8 mouse cellular contexts compared by ENCODE assay signal in genomic region chr9:120935634-120935922, GRCm38 (mm10). TPM values are rescaled to one million over a fixed set of nuclear protein-coding genes. Genes with fewer than 3 reads are reported as not detected.
A peak's percentile ranks its signal among the peaks of the same experiment; 100 is the strongest.
DNase-seq lines count a peak whose midpoint lies in the region; ATAC-seq and TF ChIP-seq lines count a peak whose summit lies in the region.

No protein-coding gene starts in this region.

- peak overlapping the region; percentile 89 for H3K4me2 ChIP-seq in embryonic facial prominence, embryonic 11.5 days (ENCODE audit: low read depth, low read length)
- H3K4me2 ChIP-seq in limb, embryonic 11.5 days (ENCODE audit: low read depth, severe bottlenecking), result peak overlapping the region; percentile 79
- H3K4me2 ChIP-seq in neural tube, embryonic 13.5 days, result peak overlapping the region; percentile 97

- H3K4me3 ChIP-seq in layer of hippocampus, adult 2 months, result peak overlapping the region; percentile 88
- peak overlapping the region; percentile 72 for H3K4me3 ChIP-seq in embryonic facial prominence, embryonic 11.5 days (ENCODE audit: low read depth, low read length)
- H3K4me3 ChIP-seq in limb, embryonic 11.5 days (ENCODE audit: low read depth, low read length), result peak overlapping the region; percentile 94
- peak overlapping the region; percentile 94 for H3K4me3 ChIP-seq in neural tube, embryonic 13.5 days

- 0 out of 2 replicates have a peak, but pooled peaks cover 2% of the 10 kb centered on the region for H3K4me1 ChIP-seq in embryonic facial prominence, embryonic 11.5 days (ENCODE audit: control insufficient read depth, insufficient read depth, low read length)
- peaks cover 15% of the 10 kb centered on the region for H3K4me1 ChIP-seq in limb, embryonic 11.5 days (ENCODE audit: control insufficient read depth, insufficient read depth, low read length)
- peaks cover 66% of the 10 kb centered on the region for H3K4me1 ChIP-seq in neural tube, embryonic 13.5 days (replicated peaks)

- peak overlapping the region; percentile 86; the same call in 1 of the 2 replicates for H3K27ac ChIP-seq in layer of hippocampus, adult 2 months
- H3K27ac ChIP-seq in embryonic facial prominence, embryonic 11.5 days (replicated peaks; ENCODE audit: low read depth, low read length), result no peak overlapping the region
- no peak overlapping the region for H3K27ac ChIP-seq in limb, embryonic 11.5 days (replicated peaks; ENCODE audit: low read depth, low read length)
- 0 out of 2 replicates have a peak overlapping the region, but pooled peaks have one; percentile 95 for H3K27ac ChIP-seq in neural tube, embryonic 13.5 days (replicated peaks)

- H3K9ac ChIP-seq in embryonic facial prominence, embryonic 11.5 days (replicated peaks; ENCODE audit: low read length), result peak overlapping the region; percentile 94; the same call in 1 of the 2 replicates
- peak overlapping the region; percentile 9 for H3K9ac ChIP-seq in limb, embryonic 11.5 days (ENCODE audit: low read length)
- peak overlapping the region; percentile 93 for H3K9ac ChIP-seq in neural tube, embryonic 13.5 days

- ATAC-seq in embryonic facial prominence, embryonic 11.5 days (replicated peaks; ENCODE audit: insufficient number of reproducible peaks, low FRiP score, low TSS enrichment, low read depth), result no peak
- no peak for ATAC-seq in limb, embryonic 11.5 days (ENCODE audit: insufficient number of reproducible peaks, low FRiP score, low TSS enrichment, low read depth)
- ATAC-seq in neural tube, embryonic 13.5 days (ENCODE audit: low read depth), result no peak
- ATAC-seq in activated CD4-positive, CD25-positive, alpha-beta regulatory T cell, adult 4 months, result no peak

- no peaks in the 10 kb centered on the region for H3K36me3 ChIP-seq in embryonic facial prominence, embryonic 11.5 days (replicated peaks; ENCODE audit: control insufficient read depth, insufficient read depth, low read depth, low read length)
- no peaks in the 10 kb centered on the region; the same call in 1 of the 2 replicates for H3K36me3 ChIP-seq in limb, embryonic 11.5 days (ENCODE audit: control insufficient read depth, insufficient read depth, low read length)
- H3K36me3 ChIP-seq in neural tube, embryonic 13.5 days, result no peaks in the 10 kb centered on the region

- H3K9me3 ChIP-seq in embryonic facial prominence, embryonic 11.5 days (replicated peaks; ENCODE audit: control insufficient read depth, low read length), result no peaks in the 10 kb centered on the region
- H3K9me3 ChIP-seq in limb, embryonic 11.5 days (ENCODE audit: control insufficient read depth, low read length), result no peaks in the 10 kb centered on the region
- H3K9me3 ChIP-seq in neural tube, embryonic 13.5 days, result no peaks in the 10 kb centered on the region

- TF ChIP-seq CTCF in layer of hippocampus, adult 2 months (conservative IDR thresholded peaks at IDR 0.05), result no peak

- H3K27me3 ChIP-seq in embryonic facial prominence, embryonic 11.5 days (ENCODE audit: control insufficient read depth, insufficient read depth, low read length), result no peaks in the 10 kb centered on the region
- no peaks in the 10 kb centered on the region for H3K27me3 ChIP-seq in limb, embryonic 11.5 days (ENCODE audit: control insufficient read depth, insufficient read depth, low read length)
- no peaks in the 10 kb centered on the region for H3K27me3 ChIP-seq in neural tube, embryonic 13.5 days

- WGBS in embryonic facial prominence, embryonic 11.5 days, result 20% methylated on average over 4 of the region's 4 CpGs
- WGBS in limb, embryonic 11.5 days, result 12% methylated on average over 4 of the region's 4 CpGs
- WGBS in neural tube, embryonic 13.5 days, result 20% methylated on average over 4 of the region's 4 CpGs

- DNase-seq in layer of hippocampus, adult 2 months (ENCODE audit: low spot score in 2 of 2), result no peak
- no peak for DNase-seq in layer of hippocampus, postnatal 25 days (ENCODE audit: extremely low spot score in 1 of 2, low spot score in 1 of 2)
- DNase-seq in embryonic facial prominence, embryonic 11.5 days (ENCODE audit: low spot score), result no peak
- DNase-seq in limb, embryonic 11.5 days (ENCODE audit: low spot score), result no peak
- DNase-seq in layer of hippocampus, postnatal 10 days (ENCODE audit: low spot score in 2 of 2), result no peak
- no peak for DNase-seq in right cerebral cortex, postnatal 4 days

RNA-seq across cellular contexts. Expression of gene Ctnnb1, which starts 6.6 kb away (rescaled TPM):
- 100 to 1,000 TPM; 513 to 546 TPM for total RNA-seq in layer of hippocampus, adult 2 months (2021)
- 100 to 1,000 TPM; 606 to 645 TPM for total RNA-seq in layer of hippocampus, postnatal 25 days (2021)
- polyA plus RNA-seq in embryonic facial prominence, embryonic 11.5 days (2014; fragmentation: Nextera tagmentation; extraction: Ambion mirVana), result 933 and 966 TPM in 2 replicates
- 836 and 849 TPM in 2 replicates for polyA plus RNA-seq in limb, embryonic 11.5 days (2014; fragmentation: Nextera tagmentation; extraction: Ambion mirVana)
- 377 and 458 TPM in 2 replicates for polyA plus RNA-seq in neural tube, embryonic 13.5 days (2015; fragmentation: Nextera tagmentation; extraction: Ambion mirVana)
- total RNA-seq in layer of hippocampus, postnatal 10 days (2021), result 100 to 1,000 TPM; 801 to 853 TPM
- polyA plus RNA-seq in activated CD4-positive, CD25-positive, alpha-beta regulatory T cell, adult 4 months (2017; shearing (Covaris generic)), result 10 to 100 TPM; 72.8 to 83.1 TPM

Comparison
In these comparisons a context has a peak if more than half of its experiments do, and no peak if none do; other contexts are left out.
1. H3K27ac ChIP-seq: peak in layer of hippocampus, adult 2 months (single experiment) and neural tube, embryonic 13.5 days (single experiment); none in embryonic facial prominence, embryonic 11.5 days (single experiment) and limb, embryonic 11.5 days (single experiment).
2. H3K9ac ChIP-seq: peak in every context shown above with its lines; median percentile 94 in embryonic facial prominence, embryonic 11.5 days; 93 in neural tube, embryonic 13.5 days; 9 in limb, embryonic 11.5 days.
3. Peak in every context shown above with its lines, with median percentiles within 50 percentile points of each other: H3K4me3 ChIP-seq and H3K4me2 ChIP-seq.